Mouse (Mus musculus) colon, adult 2 months (tissue): Measurements from ENCODE around the gene Gpr82. TPM values are rescaled to one million over a fixed set of nuclear protein-coding genes. Genes with fewer than 3 reads are reported as not detected.

Source experiments
- polyA plus RNA-seq: library from polyadenylated mRNA; depleted of rRNA; stranded (reverse); fragments of >200 nt; gene quantifications from 2 replicates; pipeline ENCODE4 v1.2.3, GENCODE M21; 2012; rRNA removed

The Gpr82 gene
- polyA plus RNA-seq, result not detected in 2 replicates

GRCm38 (mm10) chrX:13661063-13661462 is at the start of gene Gpr82:
TSS of gene Gpr82 (plus strand) at chrX:13661363.

GRCm38 (mm10) chrX:13631599-13632283 is 29.4 kb upstream of the Gpr82 start, which contains the start of gene Gpr34:
TSS of gene Gpr34 (plus strand) at chrX:13632089.

Other genes starting within 250 kb of the Gpr82 start
- 0.40 and 0.49 TPM in 2 replicates for gene Nyx, start 195.3 kb upstream of the Gpr82 start, polyA plus RNA-seq
- 0.07 and 0.20 TPM in 2 replicates for gene Gpr34, start 29.3 kb upstream of the Gpr82 start, polyA plus RNA-seq
- 7.9 and 8.4 TPM in 2 replicates for gene Cask, start 190.0 kb downstream of the Gpr82 start, polyA plus RNA-seq